Mouse (Mus musculus): ENCODE results near the gene Gsg1. TPM values are rescaled to one million over a fixed set of nuclear protein-coding genes. Genes with fewer than 3 reads are reported as not detected.

Gsg1 gene
- total RNA-seq, 1 experiment from 2014 or later, result not detected

DNA sequence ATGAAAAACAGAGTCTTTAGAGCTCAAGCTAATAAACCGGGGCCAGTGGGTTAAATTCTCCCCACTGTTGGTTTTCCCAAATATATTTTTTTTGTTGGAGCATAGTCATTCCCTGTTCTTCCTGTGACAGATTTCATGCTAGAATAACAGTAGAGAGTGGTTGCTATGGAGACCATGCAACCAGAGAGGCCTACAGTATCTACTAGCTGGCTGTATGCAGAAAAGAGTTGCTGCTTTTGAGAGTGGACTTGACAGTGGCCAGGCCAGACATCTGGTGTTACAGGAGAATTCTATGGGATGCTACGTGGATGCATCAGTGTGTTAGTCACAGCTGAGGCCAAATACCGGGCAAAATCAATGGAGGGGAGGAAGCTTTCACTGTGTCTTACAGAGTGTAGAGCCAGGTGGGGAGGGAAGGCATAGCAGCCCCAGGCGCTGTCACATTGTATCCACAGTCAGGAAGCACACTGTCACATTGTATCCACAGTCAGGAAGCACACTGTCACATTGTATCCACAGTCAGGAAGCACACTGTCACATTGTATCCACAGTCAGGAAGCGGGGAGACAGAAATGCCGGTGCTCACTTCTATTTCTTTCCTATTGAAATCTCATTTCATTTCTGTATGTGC lies 30.2 kb downstream of the Gsg1 start:
- ATAC-seq (ENCODE audit: extremely low read depth, insufficient number of reproducible peaks, low FRiP score, poor library complexity, severe bottlenecking), result no peak

DNA sequence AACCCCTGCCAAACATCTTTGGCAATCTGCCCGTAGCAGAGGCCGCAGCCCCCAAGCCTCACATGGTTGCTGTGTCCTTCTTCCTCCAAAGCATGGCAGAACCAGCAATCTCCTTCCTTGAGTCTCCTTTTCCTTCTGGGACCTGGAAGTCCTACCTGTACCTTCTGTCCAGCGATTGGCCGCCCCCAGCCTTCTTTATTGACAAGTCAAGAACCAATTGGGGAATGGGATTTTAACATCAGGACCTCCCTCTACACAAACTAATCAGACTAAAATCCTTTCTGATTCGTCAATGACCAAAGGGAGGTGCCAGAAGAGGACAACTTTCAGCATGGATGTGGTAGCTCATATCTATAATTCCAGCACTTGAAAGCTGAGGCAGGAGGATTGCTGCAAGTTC lies 34.2 kb downstream of the Gsg1 start:
- ATAC-seq (ENCODE audit: extremely low read depth, insufficient number of reproducible peaks, low FRiP score, poor library complexity, severe bottlenecking), result no peak

DNA sequence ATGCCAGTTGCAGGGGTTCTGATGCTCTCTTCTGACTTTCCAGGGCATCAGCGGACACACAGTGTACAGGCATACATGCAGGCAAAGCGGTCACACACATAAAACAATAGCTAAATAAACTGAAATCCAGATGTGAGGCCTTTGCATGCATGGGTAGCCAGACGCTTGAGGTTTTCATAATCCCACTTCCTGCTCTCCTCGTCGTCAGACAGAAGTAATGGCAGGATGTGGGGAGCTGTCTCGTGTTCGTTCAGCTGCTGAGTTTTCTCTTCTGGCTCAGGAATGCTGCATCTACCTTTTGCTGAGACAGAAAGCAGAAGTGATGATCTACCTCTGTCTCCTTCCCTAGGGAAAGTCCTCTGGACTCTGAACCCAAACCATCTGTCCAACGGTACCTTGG lies 35.8 kb downstream of the Gsg1 start:
- no peak for ATAC-seq (ENCODE audit: extremely low read depth, insufficient number of reproducible peaks, low FRiP score, poor library complexity, severe bottlenecking)

DNA sequence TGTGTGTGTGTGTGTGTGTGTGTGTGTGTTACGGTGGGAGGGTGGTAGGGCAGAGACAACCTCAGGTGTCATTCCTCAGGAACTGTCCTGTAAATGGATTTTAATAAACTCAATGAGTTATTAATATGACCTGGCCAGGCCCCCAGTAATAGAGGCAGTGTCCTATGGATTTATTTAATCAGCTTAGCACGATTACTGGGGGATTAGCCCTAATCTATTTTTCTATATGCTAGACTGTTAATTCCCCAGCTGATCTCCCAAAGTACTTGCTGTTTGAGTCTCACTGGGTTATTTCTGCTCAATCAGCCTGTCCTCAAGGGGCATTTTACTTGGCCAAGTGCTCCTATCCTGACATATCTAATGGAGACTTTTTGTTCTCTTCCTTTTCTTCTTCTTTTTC lies 41.5 kb downstream of the Gsg1 start:
- ATAC-seq (ENCODE audit: extremely low read depth, insufficient number of reproducible peaks, low FRiP score, poor library complexity, severe bottlenecking), result no peak

DNA sequence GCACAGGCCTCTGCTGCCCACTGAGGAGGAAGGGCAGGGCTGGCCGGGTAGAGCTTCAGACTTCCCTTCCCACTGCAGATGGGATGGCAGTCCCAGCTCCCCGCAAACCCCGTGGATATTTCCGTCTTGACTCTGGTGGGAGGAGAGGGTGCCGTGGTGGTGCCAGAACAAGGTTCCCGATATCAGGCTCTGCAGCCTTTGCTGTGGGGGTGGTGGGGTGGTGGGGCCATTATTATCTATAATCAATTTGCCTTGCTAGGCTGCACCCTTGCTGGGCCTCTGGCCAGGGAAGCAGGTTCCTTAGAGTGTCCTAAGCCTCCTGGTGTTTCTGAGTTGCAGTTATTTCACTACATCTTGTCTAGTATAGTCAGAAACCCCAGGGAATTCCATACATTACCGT lies 43.0 kb downstream of the Gsg1 start:
- no peak for ATAC-seq (ENCODE audit: extremely low read depth, insufficient number of reproducible peaks, low FRiP score, poor library complexity, severe bottlenecking)

DNA sequence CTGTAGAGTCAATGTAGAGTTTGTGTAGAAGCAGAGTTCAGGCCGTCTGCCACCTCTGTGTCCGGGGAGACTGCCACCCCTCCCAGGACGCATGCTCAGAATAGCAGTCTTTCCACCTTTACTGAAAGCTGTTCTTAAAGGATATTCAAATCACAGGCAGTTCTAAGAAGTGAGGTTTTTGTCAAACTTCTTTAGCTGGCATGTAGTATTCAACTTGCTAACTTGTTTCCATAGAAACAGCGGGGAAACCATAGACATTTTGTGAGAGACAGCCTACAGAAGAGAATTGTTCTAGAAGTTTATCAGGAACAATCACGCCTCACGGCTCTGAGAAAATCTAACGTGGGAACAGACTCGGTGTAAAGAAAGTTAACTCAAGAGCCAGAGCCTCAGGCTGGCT lies 47.2 kb downstream of the Gsg1 start:
- ATAC-seq (ENCODE audit: extremely low read depth, insufficient number of reproducible peaks, low FRiP score, poor library complexity, severe bottlenecking), result no peak

DNA sequence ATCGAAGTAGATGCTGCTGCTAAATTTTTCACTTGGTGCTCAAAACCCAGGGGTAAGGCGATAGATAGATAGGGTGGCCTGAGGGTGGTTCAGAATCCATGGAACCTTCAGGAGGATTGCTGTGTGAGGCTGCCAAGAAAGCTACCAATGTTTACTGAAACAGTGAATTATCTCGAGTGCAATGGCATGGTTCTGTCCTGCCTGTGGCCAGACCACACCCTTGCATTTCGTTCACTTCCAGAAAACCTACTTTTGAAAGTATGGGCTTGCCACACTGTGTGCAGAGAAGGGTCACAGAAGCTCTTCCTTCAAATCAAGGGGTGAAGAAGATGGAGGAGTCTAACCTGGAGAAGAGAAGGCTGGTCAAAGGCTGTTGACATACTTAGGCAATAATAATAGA lies 48.3 kb downstream of the Gsg1 start:
- no peak for ATAC-seq (ENCODE audit: extremely low read depth, insufficient number of reproducible peaks, low FRiP score, poor library complexity, severe bottlenecking)

DNA sequence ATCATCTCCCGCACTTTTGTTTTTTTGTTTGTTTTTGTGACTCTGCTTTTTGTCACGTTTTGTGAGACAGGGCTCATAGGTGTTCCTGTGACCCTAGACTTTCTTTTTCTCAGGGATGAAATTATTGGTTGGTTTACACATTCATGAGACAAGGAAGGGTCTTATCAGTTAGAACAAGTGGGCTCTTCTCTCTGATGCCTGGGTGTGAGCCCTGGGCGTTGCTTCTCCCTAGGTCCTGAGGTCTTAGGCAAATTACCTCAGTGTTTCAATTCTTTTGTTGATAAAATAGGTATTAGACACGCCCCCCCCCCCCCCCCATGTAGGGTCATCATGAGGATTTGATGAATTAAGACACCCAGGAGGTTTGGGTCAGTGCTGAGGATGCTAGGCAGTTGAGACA lies 49.3 kb downstream of the Gsg1 start:
- ATAC-seq (ENCODE audit: extremely low read depth, insufficient number of reproducible peaks, low FRiP score, poor library complexity, severe bottlenecking), result no peak

DNA sequence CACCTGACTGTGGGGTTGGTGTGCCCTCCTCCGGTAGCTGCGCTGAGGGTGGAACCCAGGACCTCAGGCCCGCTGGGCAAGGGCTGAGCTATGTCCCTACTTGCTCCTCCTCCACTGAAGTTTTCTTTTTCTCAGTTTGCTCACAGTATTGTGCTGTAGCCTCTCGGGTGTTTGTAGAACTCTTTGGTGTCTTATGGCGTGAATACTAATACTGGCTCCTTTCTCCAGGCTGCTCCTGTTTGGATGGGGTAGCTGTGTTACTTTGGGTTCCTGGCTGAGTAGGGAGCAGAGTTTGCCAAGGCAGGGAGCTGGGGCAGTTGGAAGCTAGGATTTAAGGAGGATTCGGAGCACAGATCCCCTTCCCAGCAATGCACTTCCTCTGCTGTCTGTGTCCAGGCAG lies 50.4 kb downstream of the Gsg1 start:
- no peak for ATAC-seq (ENCODE audit: extremely low read depth, insufficient number of reproducible peaks, low FRiP score, poor library complexity, severe bottlenecking)

DNA sequence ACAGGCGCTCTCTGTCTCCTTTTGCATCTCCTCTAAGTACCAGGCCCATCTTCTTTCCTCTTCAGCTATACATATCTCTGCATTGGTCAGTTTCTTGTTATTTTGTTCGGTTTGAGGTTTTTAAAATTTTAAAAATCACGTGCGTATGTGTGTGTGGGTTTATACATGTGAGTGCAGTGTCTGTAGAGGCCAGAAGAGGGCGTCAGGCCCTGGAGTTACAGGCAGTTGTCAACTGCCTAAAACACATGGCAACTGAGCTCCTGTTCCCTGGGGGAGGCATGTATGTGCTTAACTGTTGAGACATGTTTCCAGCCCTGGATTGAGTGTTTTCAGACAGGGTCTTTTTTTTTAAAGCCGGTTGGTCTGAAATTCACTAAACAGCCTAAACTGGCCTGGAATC lies 51.5 kb downstream of the Gsg1 start:
- ATAC-seq (ENCODE audit: extremely low read depth, insufficient number of reproducible peaks, low FRiP score, poor library complexity, severe bottlenecking), result no peak

DNA sequence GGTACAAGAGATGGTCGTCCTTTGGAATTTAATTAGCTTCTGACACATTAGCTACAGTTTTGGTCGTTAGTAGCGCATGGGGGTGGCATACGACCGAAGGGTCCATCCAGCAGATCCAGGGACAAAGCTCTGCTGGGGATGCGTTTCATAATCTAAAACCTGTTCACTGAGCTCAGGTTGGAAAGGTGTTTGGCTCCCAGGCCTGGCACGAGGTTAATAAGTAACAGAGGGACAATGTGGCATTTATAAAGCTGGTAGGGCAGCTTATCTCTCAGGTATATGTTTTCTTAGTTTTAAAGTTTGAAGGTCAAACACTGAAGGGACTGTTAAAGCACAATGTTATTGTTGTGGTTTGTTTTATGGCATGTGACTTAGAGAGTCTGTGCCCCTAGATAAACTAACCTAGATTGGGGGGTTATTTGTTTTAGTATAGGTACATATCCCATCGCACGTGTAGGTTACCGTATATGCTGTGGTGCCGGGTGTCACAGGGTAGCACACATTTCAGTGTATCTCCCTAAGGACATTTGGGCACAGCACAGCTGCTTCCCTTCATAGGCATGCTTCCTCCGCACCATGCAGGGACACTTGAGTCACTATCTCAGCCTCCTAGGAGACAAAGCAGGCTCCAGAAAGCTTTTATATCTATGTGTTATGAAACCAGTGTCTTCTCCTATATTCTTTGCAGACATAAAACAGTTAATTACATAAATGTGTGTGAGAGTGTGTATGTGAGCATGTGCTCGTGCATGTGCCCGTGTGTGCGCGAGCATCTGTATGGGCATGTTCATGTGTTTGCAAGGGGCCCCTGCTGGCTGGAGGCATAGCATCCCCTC lies 53.8 kb downstream of the Gsg1 start:
- no peak for ATAC-seq (ENCODE audit: extremely low read depth, insufficient number of reproducible peaks, low FRiP score, poor library complexity, severe bottlenecking)

DNA sequence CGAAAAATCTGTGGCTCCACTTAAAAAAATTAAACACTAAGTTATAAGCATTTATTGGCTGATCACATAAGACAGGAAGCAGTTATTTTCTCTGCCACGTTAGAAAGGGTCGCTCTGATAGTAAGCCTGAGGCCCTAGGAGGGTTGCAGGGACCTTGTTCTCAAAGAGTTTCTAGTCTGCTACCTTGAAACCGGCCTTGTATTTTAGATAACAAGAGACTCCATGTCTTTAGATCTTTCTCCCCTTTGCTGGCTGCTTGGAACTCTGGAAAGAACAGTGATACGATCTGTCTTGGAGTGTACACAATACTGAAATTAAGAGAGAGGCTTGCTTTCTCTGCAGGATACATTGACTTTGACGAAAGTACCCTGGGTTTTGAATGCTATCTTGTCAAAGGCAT lies 55.4 kb downstream of the Gsg1 start:
- no peak for ATAC-seq (ENCODE audit: extremely low read depth, insufficient number of reproducible peaks, low FRiP score, poor library complexity, severe bottlenecking)

DNA sequence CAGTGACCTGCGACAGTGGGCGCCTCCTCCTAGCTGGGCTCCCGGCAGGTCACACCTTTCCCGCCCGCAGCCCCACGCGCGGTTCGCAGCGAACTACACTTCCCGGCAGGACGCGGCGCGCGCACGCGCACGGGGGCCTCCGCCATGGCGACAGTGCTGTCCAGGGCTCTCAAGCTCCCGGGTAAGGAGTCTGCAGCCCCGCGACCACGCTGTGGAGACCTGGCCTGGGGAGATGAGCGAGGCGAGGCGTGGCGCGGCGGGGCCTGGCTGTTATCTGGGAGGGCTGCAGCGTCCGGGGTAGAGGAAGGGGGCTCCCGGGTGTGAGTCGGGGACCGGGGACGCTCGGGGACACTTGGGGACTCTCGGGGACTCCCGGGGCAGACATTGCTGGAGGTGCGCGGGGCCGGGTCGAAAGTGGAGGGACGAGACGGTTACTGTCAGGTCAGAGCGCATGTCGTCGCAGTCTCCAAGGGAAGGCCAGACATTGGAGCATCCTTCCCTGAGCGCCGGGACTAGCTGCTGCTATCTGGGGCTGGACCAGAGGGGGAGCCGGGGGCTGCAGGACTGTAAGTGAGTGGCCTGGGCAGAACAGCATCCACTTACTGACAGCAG lies 56.1 kb downstream of the Gsg1 start, which contains the start of the genes Fam234b and Hebp1:
Gene Fam234b, plus strand, starts transcription at position 57 of the 612 bp plus-strand sequence.
Gene Hebp1, minus strand, starts transcription at position 102 of the 612 bp plus-strand sequence.
- peak; percentile 34; the same call in 1 of the 2 replicates for ATAC-seq (ENCODE audit: extremely low read depth, insufficient number of reproducible peaks, low FRiP score, poor library complexity, severe bottlenecking)

DNA sequence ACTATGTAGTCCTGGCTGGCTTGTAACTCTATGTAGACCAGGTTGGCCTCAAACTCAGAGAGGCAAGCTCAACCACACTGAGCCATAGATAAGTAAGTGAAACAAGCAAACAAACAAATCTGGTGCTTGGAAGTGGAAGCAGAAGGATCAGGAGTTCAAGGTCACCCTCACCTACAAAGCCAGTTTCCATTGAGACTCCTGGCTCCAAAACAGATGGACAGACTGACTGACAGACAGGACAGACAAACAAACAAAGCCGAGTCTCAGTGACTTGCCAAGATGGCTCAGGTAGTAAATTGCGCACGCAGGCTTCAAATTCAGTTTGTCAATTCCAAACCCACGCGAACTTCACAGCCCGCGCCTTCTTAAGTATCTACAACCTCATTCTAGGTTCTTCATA lies 56.7 kb downstream of the Gsg1 start:
- no peak for ATAC-seq (ENCODE audit: extremely low read depth, insufficient number of reproducible peaks, low FRiP score, poor library complexity, severe bottlenecking)

DNA sequence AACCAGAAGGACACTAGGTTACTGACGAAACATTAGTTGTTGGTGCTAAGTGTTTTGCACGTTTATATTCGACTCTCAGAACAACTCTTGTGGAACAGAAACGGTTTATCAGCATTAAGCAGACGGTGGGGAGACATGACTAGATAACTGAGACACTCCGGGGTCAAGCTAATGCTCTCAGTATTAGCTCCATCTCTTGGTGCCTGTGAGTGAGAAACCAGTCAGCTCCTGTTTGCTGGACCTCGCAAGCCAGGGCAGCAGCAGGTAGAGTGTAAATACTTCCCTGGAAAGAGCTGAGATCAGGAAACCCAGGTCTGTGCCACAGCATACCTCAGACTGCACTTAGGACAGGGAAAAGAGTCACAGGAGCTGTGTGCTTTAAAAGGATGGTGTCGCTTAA lies 57.4 kb downstream of the Gsg1 start:
- ATAC-seq (ENCODE audit: extremely low read depth, insufficient number of reproducible peaks, low FRiP score, poor library complexity, severe bottlenecking), result no peak

DNA sequence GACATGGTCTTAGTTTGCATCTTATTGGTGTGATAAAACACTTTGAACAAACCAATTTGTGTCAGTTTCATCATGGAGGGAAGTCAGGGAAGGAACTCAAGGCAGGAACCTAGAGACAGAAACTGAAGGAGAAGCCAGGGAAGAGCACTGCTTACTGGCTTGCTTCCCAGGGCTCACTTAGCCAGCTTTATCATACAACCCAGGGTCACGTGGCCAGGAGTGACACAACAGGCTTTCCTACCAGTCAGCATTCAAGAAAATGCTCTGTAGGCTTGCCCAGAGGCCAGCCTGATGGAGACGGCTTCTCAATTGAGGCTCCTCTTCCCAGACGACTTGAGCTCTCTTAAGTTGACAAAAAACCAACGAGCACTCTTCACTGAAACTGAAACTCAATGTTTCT lies 59.2 kb downstream of the Gsg1 start:
- ATAC-seq (ENCODE audit: extremely low read depth, insufficient number of reproducible peaks, low FRiP score, poor library complexity, severe bottlenecking), result no peak

DNA sequence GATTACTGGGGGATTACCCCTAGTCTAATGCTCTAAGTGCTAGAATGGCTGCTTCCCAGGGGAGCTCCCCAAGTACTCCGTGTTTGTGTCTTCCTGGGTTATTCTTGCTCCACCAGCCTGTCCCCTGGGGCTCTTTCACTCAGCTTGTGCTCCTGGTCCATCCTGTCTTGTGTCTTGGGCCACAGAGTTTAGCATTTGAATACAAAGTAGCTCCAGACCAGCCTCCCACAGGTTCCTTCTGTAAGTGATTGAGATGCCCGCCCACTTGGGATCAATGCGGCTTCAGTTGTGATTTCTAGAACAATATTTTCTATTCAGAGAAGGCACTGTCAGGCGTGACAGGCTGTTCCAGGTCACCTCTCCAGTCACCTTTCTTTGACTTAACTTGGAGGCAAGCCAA lies 60.4 kb downstream of the Gsg1 start:
- ATAC-seq (ENCODE audit: extremely low read depth, insufficient number of reproducible peaks, low FRiP score, poor library complexity, severe bottlenecking), result no peak

DNA sequence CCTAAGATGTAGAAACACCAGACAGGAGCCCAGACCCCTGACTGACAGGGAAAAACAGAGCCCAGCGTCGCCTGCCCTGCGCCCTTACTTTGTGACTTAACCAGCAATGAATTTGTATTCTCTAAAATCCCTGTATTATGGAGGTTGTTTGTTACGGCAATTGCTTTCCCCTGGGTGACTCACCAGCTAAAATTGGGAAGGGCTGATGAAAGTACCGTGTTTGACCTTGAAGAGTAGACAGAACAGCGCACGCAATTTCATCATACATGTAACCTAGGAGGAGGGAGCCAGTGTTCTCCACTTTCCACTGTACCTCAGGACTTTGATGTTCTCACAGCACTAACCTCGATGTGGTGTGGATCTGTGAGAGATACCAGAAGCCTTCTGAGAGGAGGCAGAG lies 61.2 kb downstream of the Gsg1 start:
- no peak for ATAC-seq (ENCODE audit: extremely low read depth, insufficient number of reproducible peaks, low FRiP score, poor library complexity, severe bottlenecking)

DNA sequence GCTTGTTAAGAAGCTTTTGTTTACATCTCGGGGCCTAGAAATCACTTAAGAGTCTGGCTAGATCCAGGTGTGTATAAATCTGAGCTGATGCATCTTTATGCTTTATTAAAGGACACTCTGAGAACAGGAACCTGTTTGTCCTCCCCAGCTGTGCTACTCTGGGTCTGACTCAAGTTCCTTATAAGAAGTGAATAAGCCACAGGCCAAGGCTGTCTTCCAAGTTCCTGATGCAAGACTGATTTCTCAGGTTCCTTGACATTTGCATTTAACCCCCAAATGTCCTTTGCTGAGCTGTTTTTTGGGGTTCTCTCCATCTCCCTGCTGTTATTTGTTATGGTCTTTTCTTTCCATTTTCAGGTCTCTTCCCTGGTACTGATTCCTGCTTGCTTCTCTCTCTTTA lies 62.2 kb downstream of the Gsg1 start:
- ATAC-seq (ENCODE audit: extremely low read depth, insufficient number of reproducible peaks, low FRiP score, poor library complexity, severe bottlenecking), result no peak

DNA sequence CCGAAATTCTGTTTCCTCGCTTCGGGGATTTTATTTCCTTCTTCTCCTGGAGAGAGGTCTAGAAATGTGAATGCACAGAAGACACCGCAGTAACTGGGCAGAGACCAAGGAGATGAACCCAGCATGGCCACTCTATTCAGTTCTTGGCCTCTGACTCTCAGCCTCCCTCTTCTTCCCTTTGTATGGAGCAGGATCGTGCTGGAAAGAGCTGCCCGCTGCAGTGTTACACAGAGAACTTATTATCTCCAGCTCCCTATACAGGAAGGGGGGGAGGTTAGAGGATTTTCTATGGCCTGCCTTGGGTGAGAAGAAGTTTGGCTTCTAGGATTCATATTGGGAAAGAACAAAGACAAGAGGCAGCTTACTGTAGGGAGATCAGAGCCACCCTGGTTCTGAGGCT lies 64.0 kb downstream of the Gsg1 start:
- ATAC-seq (ENCODE audit: extremely low read depth, insufficient number of reproducible peaks, low FRiP score, poor library complexity, severe bottlenecking), result no peak
